Mouse (Mus musculus) WW6 (cell line): ENCODE results near the gene Olfr995.

ENCODE experiments used
- DNase-seq: peaks from one replicate; pipeline ENCODE4 v3.0.0-alpha.2; 2013; ENCODE audit warnings: low read depth, low spot score

Olfr995 gene

GRCm38 (mm10) chr2:85443539-85443938 lies at the start of gene Olfr995:
Olfr995 (minus strand) TSS chr2:85443639.
- no peak for DNase-seq

GRCm38 (mm10) chr2:85490396-85490795 lies 47.0 kb upstream of the Olfr995 start:
- no peak for DNase-seq

- DNase-seq = no peak
Observed at GRCm38 (mm10) chr2:85466801-85467325, 23.4 kb upstream of the Olfr995 start.

- DNase-seq = no peak
Observed at GRCm38 (mm10) chr2:85442546-85442945, 893 bp downstream of the Olfr995 start.

- DNase-seq = no peak
Observed at GRCm38 (mm10) chr2:85436351-85436750, 7.1 kb downstream of the Olfr995 start, which contains the start of gene Olfr994. Olfr994 (minus strand) TSS chr2:85436451.

- no peak for DNase-seq
Observed at GRCm38 (mm10) chr2:85425893-85426292, 17.5 kb downstream of the Olfr995 start.

GRCm38 (mm10) chr2:85414777-85415176 lies 28.7 kb downstream of the Olfr995 start, which contains the start of gene Olfr993:
Olfr993 (minus strand) TSS chr2:85414877.
- no peak for DNase-seq

GRCm38 (mm10) chr2:85409369-85409768 lies 34.1 kb downstream of the Olfr995 start, which contains the start of gene Olfr992:
Olfr992 (minus strand) TSS chr2:85409469.
- DNase-seq = no peak
